Mouse (Mus musculus): ENCODE measurements around the gene Capn5. TPM values are rescaled to one million over a fixed set of nuclear protein-coding genes. Genes with fewer than 3 reads are reported as not detected.
A peak's percentile ranks its signal among the peaks of the same experiment; 100 is the strongest.

Capn5 gene
- polyA plus RNA-seq, 1 experiment from 2014 or later = 5.0 TPM

GRCm38 (mm10) chr7:98120325-98120724 lies 57.7 kb downstream of the Capn5 start:
- peak overlapping the region; percentile 34; the same call in 1 of the 2 replicates for H3K9ac ChIP-seq (ENCODE audit: low read depth, low read length)
- no peaks in the 10 kb centered on the region for H3K36me3 ChIP-seq (ENCODE audit: control insufficient read depth, insufficient read depth, low read length)
- peaks cover 4% of the 10 kb centered on the region; the same call in 1 of the 2 replicates for H3K4me1 ChIP-seq (ENCODE audit: control insufficient read depth, insufficient read depth, low read length)
- 14% methylated on average over 7 of the region's 7 CpGs for WGBS
- H3K27ac ChIP-seq (replicated peaks; ENCODE audit: low read depth, low read length) = no peak overlapping the region
- H3K9me3 ChIP-seq (ENCODE audit: control insufficient read depth, low read length) = no peaks in the 10 kb centered on the region
- no peaks in the 10 kb centered on the region for H3K27me3 ChIP-seq (replicated peaks; ENCODE audit: control insufficient read depth, insufficient read depth, low read length)
- ATAC-seq (ENCODE audit: low read depth) (peak; percentile 88), DNase-seq (ENCODE audit: low spot score) (peak; percentile 65)
- H3K4me2 ChIP-seq (ENCODE audit: low read depth, low read length) = peak overlapping the region; percentile 56
- peak overlapping the region; percentile 26 for H3K4me3 ChIP-seq (ENCODE audit: low read depth, low read length)

- Histone ChIP-seq H3K4me3 (ENCODE audit: low read depth, low read length) (no peak overlapping the region), H3K36me3 (ENCODE audit: control insufficient read depth, insufficient read depth, low read length) (no peaks in the 10 kb centered on the region), H3K27me3 (replicated peaks; ENCODE audit: control insufficient read depth, insufficient read depth, low read length) (no peaks in the 10 kb centered on the region), H3K4me1 (ENCODE audit: control insufficient read depth, insufficient read depth, low read length) (peaks cover 4% of the 10 kb centered on the region; the same call in 1 of the 2 replicates), H3K4me2 (ENCODE audit: low read depth, low read length) (0 out of 2 replicates have a peak overlapping the region, but pooled peaks have one; percentile 56), H3K9me3 (ENCODE audit: control insufficient read depth, low read length) (no peaks in the 10 kb centered on the region), H3K9ac (ENCODE audit: low read depth, low read length) (no peak overlapping the region), H3K27ac (replicated peaks; ENCODE audit: low read depth, low read length) (no peak overlapping the region)
- ATAC-seq (ENCODE audit: low read depth) = no peak
- WGBS = 68% methylated on average over 2 of the region's 2 CpGs
- DNase-seq (ENCODE audit: low spot score) = no peak
Measured at GRCm38 (mm10) chr7:98119961-98120232, 58.2 kb downstream of the Capn5 start.

- ATAC-seq (ENCODE audit: low read depth) = 0 out of 2 replicates have a peak, but pooled peaks have one; percentile 19
- Histone ChIP-seq H3K9me3 (ENCODE audit: control insufficient read depth, low read length) (no peaks in the 10 kb centered on the region), H3K4me2 (ENCODE audit: low read depth, low read length) (peak within 1 kb of the TSS; percentile 56), H3K36me3 (ENCODE audit: control insufficient read depth, insufficient read depth, low read length) (no peaks in the 10 kb centered on the region), H3K27ac (replicated peaks; ENCODE audit: low read depth, low read length) (no peak within 1 kb of the TSS), H3K4me1 (ENCODE audit: control insufficient read depth, insufficient read depth, low read length) (peaks cover 4% of the 10 kb centered on the region; the same call in 1 of the 2 replicates), H3K27me3 (replicated peaks; ENCODE audit: control insufficient read depth, insufficient read depth, low read length) (no peaks in the 10 kb centered on the region), H3K9ac (ENCODE audit: low read depth, low read length) (peak within 1 kb of the TSS; percentile 34; the same call in 1 of the 2 replicates), H3K4me3 (ENCODE audit: low read depth, low read length) (peak within 1 kb of the TSS; percentile 26)
- DNase-seq (ENCODE audit: low spot score) = no peak
- 32% methylated on average over 9 of the region's 9 CpGs for WGBS
Measured at GRCm38 (mm10) chr7:98119179-98119960, 58.7 kb downstream of the Capn5 start, which contains the start of gene Myo7a. Myo7a (minus strand) TSS chr7:98119524.

GRCm38 (mm10) chr7:98117012-98117660 lies 60.9 kb downstream of the Capn5 start:
- Histone ChIP-seq H3K9ac (ENCODE audit: low read depth, low read length) (peak overlapping the region; percentile 34; the same call in 1 of the 2 replicates), H3K27me3 (replicated peaks; ENCODE audit: control insufficient read depth, insufficient read depth, low read length) (no peaks in the 10 kb centered on the region), H3K27ac (replicated peaks; ENCODE audit: low read depth, low read length) (no peak overlapping the region), H3K4me1 (ENCODE audit: control insufficient read depth, insufficient read depth, low read length) (peaks cover 5% of the 10 kb centered on the region; the same call in 1 of the 2 replicates), H3K9me3 (ENCODE audit: control insufficient read depth, low read length) (no peaks in the 10 kb centered on the region), H3K36me3 (ENCODE audit: control insufficient read depth, insufficient read depth, low read length) (no peaks in the 10 kb centered on the region), H3K4me2 (ENCODE audit: low read depth, low read length) (no peak overlapping the region), H3K4me3 (ENCODE audit: low read depth, low read length) (no peak overlapping the region)
- ATAC-seq (ENCODE audit: low read depth) = peak; percentile 38; the same call in 1 of the 2 replicates
- DNase-seq (ENCODE audit: low spot score) = peak; percentile 73
- 41% methylated on average over 11 of the region's 11 CpGs for WGBS

- 0 out of 2 replicates have a peak, but pooled peaks cover 4% of the 10 kb centered on the region for H3K27me3 ChIP-seq (replicated peaks; ENCODE audit: control insufficient read depth, insufficient read depth, low read length)
- H3K4me3 ChIP-seq (ENCODE audit: low read depth, low read length) = no peak overlapping the region
- ATAC-seq (ENCODE audit: low read depth) = no peak
- DNase-seq (ENCODE audit: low spot score) = no peak
- no peak overlapping the region for H3K4me2 ChIP-seq (ENCODE audit: low read depth, low read length)
- WGBS = 61% methylated on average over 6 of the region's 6 CpGs
- H3K9me3 ChIP-seq (ENCODE audit: control insufficient read depth, low read length) = no peaks in the 10 kb centered on the region
- H3K27ac ChIP-seq (replicated peaks; ENCODE audit: low read depth, low read length) = no peak overlapping the region
- no peak overlapping the region for H3K9ac ChIP-seq (ENCODE audit: low read depth, low read length)
- no peaks in the 10 kb centered on the region for H3K36me3 ChIP-seq (ENCODE audit: control insufficient read depth, insufficient read depth, low read length)
- peaks cover 17% of the 10 kb centered on the region for H3K4me1 ChIP-seq (ENCODE audit: control insufficient read depth, insufficient read depth, low read length)
Measured at GRCm38 (mm10) chr7:98114656-98115055, 63.4 kb downstream of the Capn5 start.

- Histone ChIP-seq H3K9me3 (ENCODE audit: control insufficient read depth, low read length) (no peaks in the 10 kb centered on the region), H3K4me3 (ENCODE audit: low read depth, low read length) (peak overlapping the region; percentile 26), H3K9ac (ENCODE audit: low read depth, low read length) (peak overlapping the region; percentile 55), H3K36me3 (ENCODE audit: control insufficient read depth, insufficient read depth, low read length) (no peaks in the 10 kb centered on the region), H3K27ac (replicated peaks; ENCODE audit: low read depth, low read length) (no peak overlapping the region), H3K4me2 (ENCODE audit: low read depth, low read length) (peak overlapping the region; percentile 61), H3K4me1 (ENCODE audit: control insufficient read depth, insufficient read depth, low read length) (peaks cover 13% of the 10 kb centered on the region; the same call in 1 of the 2 replicates), H3K27me3 (replicated peaks; ENCODE audit: control insufficient read depth, insufficient read depth, low read length) (0 out of 2 replicates have a peak, but pooled peaks cover 4% of the 10 kb centered on the region)
- ATAC-seq (ENCODE audit: low read depth) = peak; percentile 53
- 6% methylated on average over 17 of the region's 25 CpGs for WGBS
- DNase-seq (ENCODE audit: low spot score) = peak; percentile 23
Measured at GRCm38 (mm10) chr7:98111233-98111632, 66.8 kb downstream of the Capn5 start.

- no peak for ATAC-seq (ENCODE audit: low read depth)
- no peak overlapping the region for H3K4me2 ChIP-seq (ENCODE audit: low read depth, low read length)
- WGBS = 57% methylated on average over 4 of the region's 4 CpGs
- DNase-seq (ENCODE audit: low spot score) = no peak
- 0 out of 2 replicates have a peak, but pooled peaks cover 4% of the 10 kb centered on the region for H3K27me3 ChIP-seq (replicated peaks; ENCODE audit: control insufficient read depth, insufficient read depth, low read length)
- H3K4me3 ChIP-seq (ENCODE audit: low read depth, low read length) = no peak overlapping the region
- peaks cover 13% of the 10 kb centered on the region; the same call in 1 of the 2 replicates for H3K4me1 ChIP-seq (ENCODE audit: control insufficient read depth, insufficient read depth, low read length)
- no peak overlapping the region for H3K27ac ChIP-seq (replicated peaks; ENCODE audit: low read depth, low read length)
- no peaks in the 10 kb centered on the region for H3K9me3 ChIP-seq (ENCODE audit: control insufficient read depth, low read length)
- no peak overlapping the region for H3K9ac ChIP-seq (ENCODE audit: low read depth, low read length)
- H3K36me3 ChIP-seq (ENCODE audit: control insufficient read depth, insufficient read depth, low read length) = no peaks in the 10 kb centered on the region
Measured at GRCm38 (mm10) chr7:98109771-98110170, 68.3 kb downstream of the Capn5 start.

GRCm38 (mm10) chr7:98108636-98109430 lies 69.2 kb downstream of the Capn5 start:
- Histone ChIP-seq H3K4me2 (ENCODE audit: low read depth, low read length) (no peak overlapping the region), H3K9ac (ENCODE audit: low read depth, low read length) (peak overlapping the region; percentile 25; the same call in 1 of the 2 replicates), H3K27me3 (replicated peaks; ENCODE audit: control insufficient read depth, insufficient read depth, low read length) (0 out of 2 replicates have a peak, but pooled peaks cover 4% of the 10 kb centered on the region), H3K4me1 (ENCODE audit: control insufficient read depth, insufficient read depth, low read length) (peaks cover 13% of the 10 kb centered on the region; the same call in 1 of the 2 replicates), H3K27ac (replicated peaks; ENCODE audit: low read depth, low read length) (no peak overlapping the region), H3K36me3 (ENCODE audit: control insufficient read depth, insufficient read depth, low read length) (no peaks in the 10 kb centered on the region), H3K9me3 (ENCODE audit: control insufficient read depth, low read length) (no peaks in the 10 kb centered on the region), H3K4me3 (ENCODE audit: low read depth, low read length) (no peak overlapping the region)
- no peak for DNase-seq (ENCODE audit: low spot score)
- ATAC-seq (ENCODE audit: low read depth) = peak; percentile 36
- 78% methylated on average over 16 of the region's 16 CpGs for WGBS

Data from embryonic facial prominence, embryonic 14.5 days (tissue).